Mouse (Mus musculus): ENCODE data around the gene Ctps.

- no peak for TF ChIP-seq CTCF (IDR thresholded peaks at IDR 0.05; ENCODE audit: control insufficient read depth, insufficient read depth, insufficient read length)
- TF ChIP-seq MAX (IDR thresholded peaks at IDR 0.05) = no peak
- TF ChIP-seq USF1 (IDR thresholded peaks at IDR 0.05; ENCODE audit: low read depth) = no peak
- no peak for TF ChIP-seq CEBPB (IDR thresholded peaks at IDR 0.05; ENCODE audit: low read depth)
- no peak for TF ChIP-seq MYOG (IDR thresholded peaks at IDR 0.05; ENCODE audit: control insufficient read depth, extremely low read depth, insufficient read length)
- TF ChIP-seq FOSL1 (IDR thresholded peaks at IDR 0.05; ENCODE audit: insufficient read depth, low read length, poor library complexity, severe bottlenecking) = no peak
- no peak for TF ChIP-seq MYOD1 (IDR thresholded peaks at IDR 0.05; ENCODE audit: control insufficient read depth, insufficient read length, low read depth)
These were observed 2.1 kb downstream of the Ctps start for GRCm38 (mm10) chr4:120568005-120568404.
